Mouse (Mus musculus) limb, embryonic 14.5 days (tissue): ENCODE data around the gene Ntrk1. TPM values are rescaled to one million over a fixed set of nuclear protein-coding genes. Genes with fewer than 3 reads are reported as not detected.
A peak's percentile ranks its signal among the peaks of the same experiment; 100 is the strongest.

Source experiments
- ATAC-seq: fragments of 200-750 bp; cut with Nextera tagmentation; 2 replicates; pipeline ENCODE4 v1.8.0; 2017; ENCODE audit warnings: low read depth, moderate number of reproducible peaks, moderate TSS enrichment; ENCODE audit not compliant: low FRiP score
- DNase-seq: peaks from one replicate; pipeline ENCODE4 v3.0.0-alpha.2; 2015; ENCODE audit warnings: low spot score
- H3K27ac ChIP-seq: fragments of 300-500 bp; sonication (generic); replicated peaks from 2 replicates; pipeline ENCODE4 v1.5.1; 2014; ENCODE audit warnings: low read depth, mild to moderate bottlenecking, low read length, moderate library complexity, mixed read lengths
- H3K27me3 ChIP-seq: fragments of 300-500 bp; sonication (generic); 2 replicates; pipeline ENCODE4 v1.6.1; 2014; ENCODE audit warnings: low read length, mixed read lengths; ENCODE audit not compliant: control insufficient read depth, insufficient read depth
- H3K36me3 ChIP-seq: fragments of 300-500 bp; sonication (generic); 2 replicates; pipeline ENCODE4 v1.6.1; 2014; ENCODE audit warnings: mild to moderate bottlenecking, low read length, moderate library complexity, mixed read lengths; ENCODE audit not compliant: control insufficient read depth, insufficient read depth
- H3K4me1 ChIP-seq: fragments of 300-500 bp; sonication (generic); 2 replicates; pipeline ENCODE4 v1.6.1; 2014; ENCODE audit warnings: antibody characterized with exemption, low read length, mixed read lengths; ENCODE audit not compliant: control insufficient read depth, insufficient read depth
- H3K4me2 ChIP-seq: fragments of 300-500 bp; sonication (generic); replicated peaks from 2 replicates; pipeline ENCODE4 v1.6.1; 2014; ENCODE audit warnings: low read depth, mild to moderate bottlenecking, low read length, moderate library complexity; ENCODE audit not compliant: severe bottlenecking
- H3K4me3 ChIP-seq: fragments of 300-500 bp; sonication (generic); replicated peaks from 2 replicates; pipeline ENCODE4 v1.5.1; 2014; ENCODE audit warnings: low read length
- H3K9ac ChIP-seq: fragments of 300-500 bp; sonication (generic); 2 replicates; pipeline ENCODE4 v1.6.1; 2014; ENCODE audit warnings: mild to moderate bottlenecking, low read depth, low read length, moderate library complexity; ENCODE audit not compliant: severe bottlenecking
- H3K9me3 ChIP-seq: fragments of 300-500 bp; sonication (generic); 2 replicates; pipeline ENCODE4 v1.6.1; 2016; ENCODE audit warnings: low read length; ENCODE audit not compliant: control insufficient read depth
- POLR2A ChIP-seq: fragments of 200-500 bp; IDR thresholded peaks from 2 replicates; pipeline ENCODE4 v1.8.0; 2012; ENCODE audit warnings: inconsistent platforms, mild to moderate bottlenecking, moderate library complexity, borderline replicate concordance; ENCODE audit not compliant: insufficient read depth, insufficient read length; ENCODE audit errors: extremely low read depth
- WGBS: fragments of 180-500 bp; shearing (Covaris S2); extraction: QIAGEN DNeasy Blood & Tissue Kit; methylation state at CpG from one replicate; pipeline ENCODE4 v1.1.7; 2014; 5-methylcytosine and 5-hydroxymethylcytosine counted together
- polyA plus RNA-seq, 2 experiments: library from polyadenylated mRNA; depleted of rRNA in 1 of 2; stranded (reverse) in 1 of 2; unstranded in 1 of 2; fragments of >200 nt; fragmentation: Nextera tagmentation in 1 of 2; extraction: Ambion mirVana in 1 of 2; gene quantifications; 2 replicates each; pipeline versions ENCODE4 v1.2.1 to v1.2.3; 2012 to 2014

The Ntrk1 gene
- polyA plus RNA-seq, 2 experiments: 2.1 to 2.7 TPM

- Histone ChIP-seq H3K27me3 (no peaks in the 10 kb centered on the region), H3K4me3 (no peak overlapping the region), H3K36me3 (peaks cover 9% of the 10 kb centered on the region), H3K9ac (no peak overlapping the region), H3K4me2 (no peak overlapping the region), H3K4me1 (no peaks in the 10 kb centered on the region; the same call in 1 of the 2 replicates), H3K27ac (no peak overlapping the region), H3K9me3 (no peaks in the 10 kb centered on the region)
- WGBS: 88% methylated on average over 13 of the region's 13 CpGs
- DNase-seq: no peak
- ATAC-seq: no peak
- TF ChIP-seq POLR2A: no peak
Measured at GRCm38 (mm10) chr3:87753829-87754228, 41.1 kb downstream of the Ntrk1 start.

GRCm38 (mm10) chr3:87752567-87752966 is 42.4 kb downstream of the Ntrk1 start:
- Histone ChIP-seq H3K27me3 (no peaks in the 10 kb centered on the region), H3K4me2 (no peak overlapping the region), H3K4me1 (no peaks in the 10 kb centered on the region; the same call in 1 of the 2 replicates), H3K4me3 (no peak overlapping the region), H3K36me3 (peaks cover 9% of the 10 kb centered on the region), H3K27ac (no peak overlapping the region), H3K9ac (no peak overlapping the region), H3K9me3 (no peaks in the 10 kb centered on the region)
- TF ChIP-seq POLR2A: no peak
- ATAC-seq (no peak), DNase-seq (no peak)
- WGBS: 77% methylated on average over 3 of the region's 3 CpGs

- Histone ChIP-seq H3K9me3 (no peaks in the 10 kb centered on the region), H3K27me3 (no peaks in the 10 kb centered on the region), H3K4me1 (0 out of 2 replicates have a peak, but pooled peaks cover 7% of the 10 kb centered on the region), H3K4me3 (no peak overlapping the region), H3K36me3 (peaks cover 9% of the 10 kb centered on the region), H3K27ac (no peak overlapping the region), H3K9ac (no peak overlapping the region), H3K4me2 (no peak overlapping the region)
- no peak for TF ChIP-seq POLR2A
- WGBS: 90% methylated on average over 12 of the region's 12 CpGs
- no peak for DNase-seq
- no peak for ATAC-seq
Measured at GRCm38 (mm10) chr3:87749977-87750376, 45.0 kb downstream of the Ntrk1 start.

- Histone ChIP-seq H3K36me3 (peaks cover 9% of the 10 kb centered on the region), H3K4me1 (0 out of 2 replicates have a peak, but pooled peaks cover 10% of the 10 kb centered on the region), H3K9me3 (no peaks in the 10 kb centered on the region), H3K4me2 (no peak overlapping the region), H3K27me3 (no peaks in the 10 kb centered on the region), H3K4me3 (no peak overlapping the region), H3K27ac (no peak overlapping the region), H3K9ac (no peak overlapping the region)
- WGBS: 15% methylated on average over 5 of the region's 5 CpGs
- DNase-seq (peak; percentile 45), ATAC-seq (no peak)
- no peak for TF ChIP-seq POLR2A
Measured at GRCm38 (mm10) chr3:87749036-87749435, 45.9 kb downstream of the Ntrk1 start.

GRCm38 (mm10) chr3:87748431-87748830 is 46.5 kb downstream of the Ntrk1 start, which contains the start of gene Lrrc71:
TSS of gene Lrrc71 (minus strand) at chr3:87748625.
- DNase-seq: no peak
- no peak for ATAC-seq
- 53% methylated on average over 13 of the region's 13 CpGs for WGBS

More at GRCm38 (mm10) chr3:87748431-87748830, 46.5 kb downstream of the Ntrk1 start, which contains the start of gene Lrrc71:
- Histone ChIP-seq H3K4me2 (no peak within 1 kb of the TSS), H3K4me3 (no peak within 1 kb of the TSS), H3K27ac (no peak within 1 kb of the TSS), H3K9me3 (no peaks in the 10 kb centered on the region), H3K9ac (no peak within 1 kb of the TSS), H3K27me3 (no peaks in the 10 kb centered on the region), H3K36me3 (peaks cover 6% of the 10 kb centered on the region), H3K4me1 (0 out of 2 replicates have a peak, but pooled peaks cover 10% of the 10 kb centered on the region)
- no peak for TF ChIP-seq POLR2A
